Mouse (Mus musculus) testis, adult 2 months (tissue): ENCODE measurements around the gene Dbi. TPM values are rescaled to one million over a fixed set of nuclear protein-coding genes. Genes with fewer than 3 reads are reported as not detected.
"Not testable (repeated sequence)": the region's sequence is repeated elsewhere in the genome, so short reads cannot be mapped to it uniquely, and the experiment has no call there.

Experiments
- H3K27ac ChIP-seq: fragments of 200-500 bp; 2 replicates; pipeline ENCODE4 v1.5.1; 2012; ENCODE audit warnings: low read depth, low read length; ENCODE audit not compliant: control insufficient read depth, insufficient read depth
- H3K27me3 ChIP-seq: fragments of 200-500 bp; 2 replicates; pipeline ENCODE4 v1.6.1; 2012; ENCODE audit warnings: mild to moderate bottlenecking, low read length, moderate library complexity; ENCODE audit not compliant: control insufficient read depth, insufficient read depth
- H3K36me3 ChIP-seq: fragments of 200-500 bp; 2 replicates; pipeline ENCODE4 v1.6.1; 2012; ENCODE audit warnings: mild to moderate bottlenecking, low read length; ENCODE audit not compliant: control insufficient read depth, insufficient read depth
- H3K4me1 ChIP-seq: fragments of 200-500 bp; 2 replicates; pipeline ENCODE4 v1.6.1; 2012; ENCODE audit warnings: low read length; ENCODE audit not compliant: control insufficient read depth, insufficient read depth
- H3K4me3 ChIP-seq: fragments of 200-500 bp; 2 replicates; pipeline ENCODE4 v1.5.1; 2012; ENCODE audit warnings: low read depth, mild to moderate bottlenecking, low read length, moderate library complexity, mixed read lengths; ENCODE audit not compliant: control insufficient read depth
- CTCF ChIP-seq: fragments of 200-500 bp; IDR thresholded peaks from 2 replicates; pipeline ENCODE4 v1.5.1; 2012; ENCODE audit warnings: low read depth, mild to moderate bottlenecking, inconsistent platforms, low read length, moderate library complexity; ENCODE audit not compliant: control insufficient read depth, insufficient read depth, insufficient replicate concordance
- POLR2A ChIP-seq: fragments of 200-500 bp; IDR thresholded peaks from 2 replicates; pipeline ENCODE4 v1.6.1; 2012; ENCODE audit warnings: low read depth, mild to moderate bottlenecking, inconsistent platforms, low read length, moderate library complexity; ENCODE audit not compliant: control insufficient read depth
- polyA plus RNA-seq: library from polyadenylated mRNA; depleted of rRNA; stranded (reverse); fragments of >200 nt; gene quantifications from 2 replicates; pipeline ENCODE4 v1.2.3, GENCODE M21; 2012

Dbi gene
- polyA plus RNA-seq, 1 experiment = 90.5 TPM

DNA sequence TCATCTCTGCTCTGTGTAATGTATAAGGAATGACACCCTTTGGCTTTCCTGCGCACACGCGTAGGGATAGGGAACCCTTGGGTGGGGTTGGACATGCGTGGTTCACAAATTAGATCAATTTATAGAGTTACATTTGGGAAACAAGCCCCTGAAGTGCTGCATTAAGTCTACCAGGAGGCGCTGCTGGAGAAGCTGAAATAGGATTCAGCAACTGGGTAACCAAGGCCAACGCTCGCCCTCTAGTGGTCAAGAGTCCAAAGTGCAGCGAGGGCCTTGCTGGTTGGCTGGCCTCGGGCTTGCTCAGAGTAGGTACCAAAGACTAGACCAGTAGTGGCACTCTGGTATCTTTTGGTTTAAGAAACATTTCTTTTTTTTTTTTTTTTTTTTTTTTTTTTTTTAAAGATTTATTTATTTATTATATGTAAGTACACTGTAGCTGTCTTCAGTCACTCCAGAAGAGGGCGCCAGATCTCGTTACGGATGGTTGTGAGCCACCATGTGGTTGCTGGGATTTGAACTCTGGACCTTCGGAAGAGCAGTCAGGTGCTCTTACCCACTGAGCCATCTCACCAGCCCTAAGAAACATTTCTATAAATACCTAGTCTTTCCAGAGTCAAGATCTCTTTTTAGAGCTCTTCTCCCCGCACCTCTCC lies 27.3 kb downstream of the Dbi start:
- not testable (repeated sequence) for H3K4me1 ChIP-seq, H3K27ac ChIP-seq, H3K36me3 ChIP-seq, H3K27me3 ChIP-seq
- peak; percentile 97 for TF ChIP-seq CTCF
- H3K4me3 ChIP-seq = peak overlapping the region; percentile 23; the same call in 1 of the 2 replicates

- Histone ChIP-seq H3K27me3 (no peaks in the 10 kb centered on the region), H3K27ac (no peak overlapping the region), H3K4me3 (no peak overlapping the region), H3K4me1 (peaks cover 5% of the 10 kb centered on the region), H3K36me3 (no peaks in the 10 kb centered on the region)
- TF ChIP-seq CTCF = no peak
Measured at GRCm38 (mm10) chr1:120090880-120091570, 29.9 kb downstream of the Dbi start.

DNA sequence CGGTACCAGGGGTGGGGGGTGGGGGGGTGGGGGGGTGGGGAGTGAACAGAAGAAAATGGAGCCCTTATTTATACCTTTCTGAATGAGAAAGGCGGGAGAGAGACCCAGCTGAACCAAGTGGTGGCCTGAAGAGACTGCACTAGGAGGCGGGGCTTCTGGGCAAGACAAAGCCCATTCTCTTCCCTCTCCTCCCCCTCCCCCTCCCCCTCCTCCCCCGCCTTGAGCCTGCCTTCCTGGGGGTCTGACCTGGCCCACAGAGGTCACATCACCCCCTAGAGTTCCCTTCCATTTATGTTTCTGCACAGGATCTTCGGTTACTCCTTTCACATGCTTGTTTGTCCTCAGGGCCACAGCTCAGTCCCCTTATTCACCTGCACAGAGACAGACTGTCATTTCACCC lies 31.7 kb downstream of the Dbi start:
- no peaks in the 10 kb centered on the region for H3K27me3 ChIP-seq
- no peaks in the 10 kb centered on the region for H3K36me3 ChIP-seq
- no peak overlapping the region for H3K27ac ChIP-seq
- peak overlapping the region; percentile 29 for H3K4me3 ChIP-seq
- H3K4me1 ChIP-seq = peaks cover 5% of the 10 kb centered on the region
- TF ChIP-seq POLR2A = no peak
- TF ChIP-seq CTCF = no peak

DNA sequence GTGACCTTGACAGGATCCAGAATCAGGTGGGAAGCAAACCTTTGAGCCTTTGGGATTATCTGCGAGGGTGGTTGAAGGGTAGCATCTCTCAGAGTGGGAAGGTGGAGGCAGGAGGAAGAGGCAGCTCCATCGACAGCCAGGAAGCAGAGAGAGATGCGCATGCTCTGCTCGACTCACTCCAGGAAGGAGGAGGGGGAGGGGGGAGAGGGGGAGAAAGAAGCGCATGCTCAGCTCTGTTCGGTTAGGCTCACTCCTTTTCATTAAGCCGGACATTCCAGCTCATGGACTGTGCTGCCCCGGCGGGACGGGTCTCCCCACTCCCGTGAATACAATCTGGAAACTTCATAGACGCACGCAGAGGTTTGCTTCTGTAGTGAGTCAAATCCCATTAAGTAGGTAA lies 34.2 kb downstream of the Dbi start:
- peak overlapping the region; percentile 90 for H3K4me3 ChIP-seq
- TF ChIP-seq CTCF (no peak), POLR2A (peak; percentile 51; the same call in 1 of the 2 replicates)
- H3K27ac ChIP-seq = no peak overlapping the region
- H3K4me1 ChIP-seq = peaks cover 5% of the 10 kb centered on the region
- no peaks in the 10 kb centered on the region for H3K27me3 ChIP-seq
- no peaks in the 10 kb centered on the region for H3K36me3 ChIP-seq

DNA sequence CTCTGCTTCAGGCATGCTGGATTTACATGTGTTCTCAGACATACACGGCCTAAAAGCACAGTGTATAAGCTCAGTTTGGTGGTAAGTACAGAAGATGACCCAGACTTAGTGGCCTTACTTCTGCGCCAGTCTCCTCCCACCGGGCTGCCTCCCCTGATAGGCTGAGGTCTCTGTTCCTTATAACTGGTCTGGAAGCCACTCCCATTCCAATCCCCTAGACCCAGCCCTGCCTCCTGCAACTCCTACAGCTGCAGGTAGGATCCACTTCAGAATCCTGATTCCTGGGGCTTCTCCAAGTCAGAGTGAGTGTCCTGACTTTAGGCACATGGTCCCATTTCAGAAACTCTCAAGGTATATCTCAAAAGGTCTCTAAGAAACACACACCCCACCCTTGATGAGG lies 35.2 kb downstream of the Dbi start:
- TF ChIP-seq POLR2A = no peak
- TF ChIP-seq CTCF = no peak
- peaks cover 5% of the 10 kb centered on the region for H3K4me1 ChIP-seq
- no peaks in the 10 kb centered on the region for H3K36me3 ChIP-seq
- peak overlapping the region; percentile 90; the same call in 1 of the 2 replicates for H3K4me3 ChIP-seq
- no peak overlapping the region for H3K27ac ChIP-seq
- H3K27me3 ChIP-seq = no peaks in the 10 kb centered on the region

- H3K36me3 ChIP-seq = no peaks in the 10 kb centered on the region
- no peak overlapping the region for H3K4me3 ChIP-seq
- H3K4me1 ChIP-seq = peaks cover 5% of the 10 kb centered on the region
- TF ChIP-seq POLR2A (no peak), CTCF (no peak)
- H3K27ac ChIP-seq = no peak overlapping the region
- H3K27me3 ChIP-seq = no peaks in the 10 kb centered on the region
Measured at GRCm38 (mm10) chr1:120083921-120084517, 36.9 kb downstream of the Dbi start.

GRCm38 (mm10) chr1:120082957-120083585 lies 37.8 kb downstream of the Dbi start:
- H3K27ac ChIP-seq = no peak overlapping the region

More at GRCm38 (mm10) chr1:120082957-120083585, 37.8 kb downstream of the Dbi start:
- H3K4me3 ChIP-seq = no peak overlapping the region
- H3K27me3 ChIP-seq = no peaks in the 10 kb centered on the region
- TF ChIP-seq POLR2A (no peak), CTCF (no peak)
- H3K36me3 ChIP-seq = no peaks in the 10 kb centered on the region
- peaks cover 5% of the 10 kb centered on the region for H3K4me1 ChIP-seq
